Mouse (Mus musculus) small intestine, adult 2 months (tissue): ENCODE measurements around the gene Etnk2.

Source experiments
- CTCF ChIP-seq: fragments of 200-500 bp; IDR thresholded peaks from 2 replicates; pipeline ENCODE4 v1.5.1; 2012; ENCODE audit warnings: low read depth, mild to moderate bottlenecking, control low read depth, inconsistent platforms, low read length, moderate library complexity, mixed read lengths; ENCODE audit not compliant: insufficient replicate concordance, insufficient read length; ENCODE audit errors: extremely low read depth
- POLR2A ChIP-seq: fragments of 200-500 bp; IDR thresholded peaks from 2 replicates; pipeline ENCODE4 v1.6.1; 2012; ENCODE audit warnings: low read depth, mild to moderate bottlenecking, control low read depth, inconsistent platforms, low read length, moderate library complexity

DNA sequence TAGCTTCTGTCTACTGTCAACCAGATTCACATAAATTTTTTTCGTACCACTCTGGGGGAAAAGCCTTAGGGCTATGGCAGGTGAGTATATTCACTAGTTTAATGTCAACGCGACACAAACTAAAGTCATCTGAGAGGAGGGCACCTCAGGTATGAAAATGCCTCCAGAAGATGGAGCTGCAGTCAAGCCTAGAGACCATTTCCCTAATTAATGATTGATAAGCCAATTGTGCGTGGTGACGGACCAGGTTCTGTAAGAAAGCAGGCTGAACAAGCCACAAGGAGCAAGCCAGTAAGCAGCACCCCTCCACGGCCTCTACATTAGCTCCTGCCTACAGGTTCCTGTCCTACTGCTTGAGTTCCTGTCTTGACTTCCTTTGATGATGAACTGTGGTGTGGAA lies 2.4 kb upstream of the Etnk2 start:
- TF ChIP-seq CTCF: no peak
- no peak for TF ChIP-seq POLR2A
